Mouse (Mus musculus) MEL (cell line): ENCODE data around the gene Rgma.

Experiments
- CTCF ChIP-seq, 3 experiments: IDR thresholded peaks in 2 of 3; conservative IDR thresholded peaks in 1 of 3; 2 replicates each; pipeline ENCODE4 v1.5.1; 2011 to 2012; ENCODE audit warnings: low read length in 3 of 3, low read depth in 2 of 3, mild to moderate bottlenecking in 2 of 3, improper control_type of control experiment in 1 of 3, inconsistent platforms in 1 of 3, mixed read lengths in 1 of 3, moderate library complexity in 1 of 3; ENCODE audit not compliant: control insufficient read depth in 1 of 3, insufficient read depth in 1 of 3, poor library complexity in 1 of 3, severe bottlenecking in 1 of 3
- GATA1 ChIP-seq: IDR thresholded peaks from 2 replicates; pipeline ENCODE4 v1.6.1; 2011; ENCODE audit warnings: low read depth, low read length, improper control_type of control experiment
- TAL1 ChIP-seq: IDR thresholded peaks from 2 replicates; pipeline ENCODE4 v1.6.1; 2012; ENCODE audit warnings: mild to moderate bottlenecking, inconsistent platforms, low read length, moderate library complexity, mixed read lengths

DNA sequence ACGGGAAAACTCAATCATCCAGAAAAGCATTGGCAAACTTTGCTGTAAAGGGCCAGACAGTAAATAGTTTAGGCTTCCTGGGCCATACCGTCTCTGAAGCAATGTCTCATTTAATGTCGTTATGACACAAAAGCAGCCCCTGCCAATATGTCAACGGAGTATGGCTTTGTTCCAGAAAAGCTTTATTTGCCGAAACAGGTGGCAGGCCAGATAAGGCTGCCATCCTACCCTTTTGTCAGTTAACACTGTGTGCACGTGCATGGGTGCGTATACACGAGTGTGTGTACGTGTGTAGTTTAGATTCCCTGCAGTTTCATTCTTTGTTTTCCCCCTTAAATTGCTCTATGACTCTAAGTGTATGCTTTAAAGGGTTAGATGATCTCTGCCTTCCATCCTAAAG lies 20.1 kb upstream of the Rgma start:
- TF ChIP-seq CTCF (IDR thresholded peaks at IDR 0.05 in 2 of 3, conservative IDR thresholded peaks at IDR 0.05 in 1 of 3; ENCODE audit: control insufficient read depth in 1 of 3, insufficient read depth in 1 of 3, low read depth in 2 of 3, low read length in 3 of 3, poor library complexity in 1 of 3, severe bottlenecking in 1 of 3) (no peak), GATA1 (peak; percentile 54), TAL1 (peak; percentile 32; the same call in 1 of the 2 replicates)
